Mouse (Mus musculus) cerebellum, postnatal 36 days (tissue): ENCODE results near the gene Klra6.
"Not testable (repeated sequence)": the region's sequence is repeated elsewhere in the genome, so short reads cannot be mapped to it uniquely, and the experiment has no call there.

Experiments used
- DNase-seq, 2 experiments: peaks; one replicate each; pipeline ENCODE4 v3.0.0; 2021 to 2022; ENCODE audit warnings: mixed read lengths in 2 of 2

The Klra6 gene

GRCm38 (mm10) chr6:130026854-130027253 lies at the start of gene Klra6:
Gene Klra6, minus strand, starts transcription at chr6:130026954.
- no peak for DNase-seq

- DNase-seq = not testable (repeated sequence)
These were observed 40.4 kb upstream of the Klra6 start, which contains the start of gene Klra4 for GRCm38 (mm10) chr6:130067171-130067570. Gene Klra4, minus strand, starts transcription at chr6:130067271.

- DNase-seq = no peak
These were observed 38.4 kb upstream of the Klra6 start for GRCm38 (mm10) chr6:130065196-130065595.

GRCm38 (mm10) chr6:130035146-130035545 lies 8.4 kb upstream of the Klra6 start:
- not testable (repeated sequence) for DNase-seq

DNA sequence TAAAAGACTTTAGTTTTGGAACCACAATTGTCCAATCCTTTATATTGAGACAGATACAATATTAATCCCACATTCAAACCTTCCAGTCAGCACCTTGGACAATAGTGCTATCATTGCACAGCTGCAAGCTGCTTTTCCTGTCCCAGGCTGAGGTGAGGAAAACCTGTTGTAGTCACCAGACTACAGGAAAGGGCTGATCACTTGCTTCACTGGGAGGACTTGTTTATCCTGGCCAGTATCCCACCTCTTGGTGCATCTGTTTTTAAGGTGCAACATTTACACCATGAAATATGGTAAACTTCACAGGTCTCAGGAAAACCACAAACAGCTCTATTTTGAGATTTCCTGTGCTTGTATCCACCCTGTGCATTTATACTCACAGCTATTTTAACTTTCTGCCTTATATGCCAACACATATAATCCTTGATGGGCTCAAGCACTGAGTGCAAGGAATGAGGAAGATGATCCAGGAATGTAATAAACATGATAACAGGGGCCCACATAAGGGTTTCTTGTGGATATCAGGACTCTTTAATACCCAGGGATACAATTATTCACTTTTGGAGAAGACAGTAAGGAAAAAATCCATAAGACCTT lies 4.8 kb upstream of the Klra6 start:
- not testable (repeated sequence) for DNase-seq
